Mouse (Mus musculus): ENCODE data around the gene Rhox3a. TPM values are rescaled to one million over a fixed set of nuclear protein-coding genes. Genes with fewer than 3 reads are reported as not detected.
"Not testable (repeated sequence)": the region's sequence is repeated elsewhere in the genome, so short reads cannot be mapped to it uniquely, and the experiment has no call there.

Rhox3a gene
- total RNA-seq (2021) = not detected
- long read RNA-seq, experiment 1 = 0 reads
- long read RNA-seq, experiment 2 = 0 reads

DNA sequence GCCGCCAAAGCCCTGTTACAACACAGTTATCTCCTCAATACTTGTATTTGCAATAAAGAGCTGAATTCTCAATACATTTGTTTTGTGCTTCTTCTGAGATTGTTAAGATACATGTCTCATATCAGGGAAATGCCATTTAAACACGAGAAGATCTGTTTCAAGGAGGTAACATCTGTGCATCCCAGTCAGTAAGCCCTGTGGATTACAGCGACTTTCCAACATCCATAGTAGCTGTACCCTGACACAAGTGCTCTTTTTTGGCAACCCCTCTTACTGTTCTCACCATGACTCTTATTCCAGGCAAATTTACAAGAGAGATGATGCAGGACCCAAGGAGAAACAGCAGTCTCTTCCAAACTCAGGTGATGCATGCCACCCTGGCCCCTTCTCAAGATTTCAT, at the start of gene Rhox3a:
Gene Rhox3a (plus strand): TSS at position 301 of the 400 bp plus-strand sequence.
- not testable (repeated sequence) for DNase-seq (ENCODE audit: low spot score in 2 of 2)

DNA sequence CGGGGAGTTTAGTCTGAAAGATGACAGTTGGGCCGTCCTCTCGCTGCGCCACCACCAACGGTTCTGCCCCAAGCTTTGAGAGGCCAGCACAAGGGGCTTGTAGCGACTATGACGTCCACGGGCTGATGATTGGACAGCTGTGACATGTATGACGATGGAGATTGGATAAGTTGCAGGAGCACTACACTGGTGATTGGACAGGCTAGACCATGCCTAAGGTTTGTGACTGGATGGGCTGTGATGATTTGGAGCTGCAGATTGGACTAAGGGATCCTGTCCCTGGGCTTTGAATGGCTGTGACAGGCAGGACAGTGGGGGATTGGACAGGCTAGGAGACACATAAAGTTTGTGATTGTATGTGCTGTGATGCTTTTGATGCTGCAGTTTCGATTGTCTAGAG, 38.8 kb upstream of the Rhox3a start, which contains the start of gene Gm9:
Gene Gm9 (minus strand): TSS at position 101 of the 400 bp plus-strand sequence.
- DNase-seq (ENCODE audit: low spot score in 2 of 2) = no peak

DNA sequence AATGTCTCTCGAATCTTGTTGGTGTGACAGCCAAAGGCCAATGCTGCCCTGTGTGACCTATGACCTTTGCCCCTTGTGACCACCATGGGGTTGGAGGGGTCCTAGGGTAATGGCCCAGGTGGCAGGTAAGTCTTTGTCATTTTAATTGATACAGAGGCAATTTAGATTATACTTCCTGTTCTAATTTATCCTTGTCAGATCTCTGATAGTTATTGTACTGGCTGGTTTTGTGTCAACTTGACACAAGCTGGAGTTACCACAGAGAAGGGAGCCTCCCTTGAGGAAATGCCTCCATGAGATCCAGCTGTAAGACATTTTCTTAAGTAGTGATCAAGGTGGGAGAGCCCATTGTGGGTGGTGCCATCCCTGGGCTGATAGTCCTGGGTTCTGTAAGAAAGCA, 27.6 kb upstream of the Rhox3a start, which contains the start of gene Rhox1:
Gene Rhox1 (minus strand): TSS at position 101 of the 400 bp plus-strand sequence.
- not testable (repeated sequence) for DNase-seq (ENCODE audit: low spot score in 2 of 2)

DNA sequence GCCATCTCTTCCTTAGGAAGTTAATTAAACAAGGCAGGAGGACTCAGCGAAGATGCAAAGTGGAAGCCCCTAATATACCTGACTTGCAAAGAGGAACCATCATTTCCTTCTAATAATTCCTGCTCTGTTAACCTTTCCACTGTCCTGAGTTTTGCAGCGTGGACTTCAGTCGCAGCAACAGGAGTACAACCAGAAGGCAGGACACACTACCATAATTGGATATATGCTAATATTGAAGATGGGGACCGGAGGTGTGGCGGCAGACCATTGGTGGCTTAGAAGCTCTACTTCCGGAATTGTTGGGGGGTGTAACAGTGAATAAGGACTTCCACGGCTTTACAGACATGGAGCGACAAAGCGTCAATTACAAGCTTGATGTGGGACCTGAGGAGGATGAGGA, 5.0 kb upstream of the Rhox3a start, which contains the start of gene Rhox2a:
Gene Rhox2a (plus strand): TSS at position 301 of the 400 bp plus-strand sequence.
- not testable (repeated sequence) for DNase-seq (ENCODE audit: low spot score in 2 of 2)

DNA sequence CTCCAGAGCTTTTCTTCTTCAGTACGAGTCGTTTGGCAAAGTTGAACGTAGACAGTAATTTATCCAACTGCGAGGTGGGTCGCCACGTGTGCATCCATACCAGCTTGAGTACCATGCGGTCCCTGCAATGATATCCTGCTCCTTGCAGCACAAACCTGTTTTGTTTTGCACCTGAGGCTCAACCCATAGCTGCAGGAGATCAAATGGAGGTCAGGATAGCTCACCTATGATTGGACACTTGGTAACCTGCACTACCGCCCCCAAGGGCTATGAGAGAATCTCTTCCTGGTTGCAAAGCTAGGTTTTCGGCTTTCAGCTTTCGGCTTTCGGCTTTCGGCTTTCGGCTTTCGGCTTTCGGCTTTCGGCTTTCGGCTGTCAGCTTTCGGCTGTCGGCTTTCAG, 15.3 kb downstream of the Rhox3a start, which contains the start of gene Rhox4a:
Gene Rhox4a (plus strand): TSS at position 301 of the 400 bp plus-strand sequence.
- DNase-seq (ENCODE audit: low spot score in 2 of 2) = not testable (repeated sequence)

Other genes starting within 250 kb of the Rhox3a start
- not detected for gene Sowahd, start 201.1 kb upstream of the Rhox3a start, total RNA-seq (2021)
- gene Rpl39, start 164.5 kb upstream of the Rhox3a start, total RNA-seq (2021) = 100 to 1,000 TPM; 274 to 295 TPM
- 10 to 100 TPM; 17.4 to 18.1 TPM for gene Upf3b, start 139.6 kb upstream of the Rhox3a start, total RNA-seq (2021)
- gene Nkap, start 123.1 kb upstream of the Rhox3a start, total RNA-seq (2021) = 10 to 100 TPM; 11.9 to 14.1 TPM
- not detected for gene Akap14, start 81.1 kb upstream of the Rhox3a start, total RNA-seq (2021)
- gene Ndufa1, start 58.8 kb upstream of the Rhox3a start, total RNA-seq (2021) = 100 to 1,000 TPM; 189 to 199 TPM
- gene Rnf113a1, start 58.7 kb upstream of the Rhox3a start, total RNA-seq (2021) = 1 to 10 TPM; 7.5 to 8.7 TPM
- not detected for gene Gm9, start 38.9 kb upstream of the Rhox3a start, total RNA-seq (2021)
- gene Rhox1, start 27.7 kb upstream of the Rhox3a start, total RNA-seq (2021) = not detected
- not detected for gene Rhox2a, start 4.9 kb upstream of the Rhox3a start, total RNA-seq (2021)
- gene Rhox4a, start 15.4 kb downstream of the Rhox3a start, total RNA-seq (2021) = not detected
- not detected for gene Rhox3a2, start 130.1 kb downstream of the Rhox3a start, total RNA-seq (2021)
- gene Rhox4a2, start 140.9 kb downstream of the Rhox3a start, total RNA-seq (2021) = not detected
- not detected for gene Rhox2b, start 162.1 kb downstream of the Rhox3a start, total RNA-seq (2021)
- gene Rhox4b, start 182.6 kb downstream of the Rhox3a start, total RNA-seq (2021) = not detected
- not detected for gene Rhox2c, start 203.8 kb downstream of the Rhox3a start, total RNA-seq (2021)
- not detected for gene Rhox3c, start 208.7 kb downstream of the Rhox3a start, total RNA-seq (2021)
- not detected for gene Rhox4c, start 230.4 kb downstream of the Rhox3a start, total RNA-seq (2021)
- not detected for gene Rhox2d, start 243.5 kb downstream of the Rhox3a start, total RNA-seq (2021)

Data from left cerebral cortex, adult 18-20 months (tissue).